In the genomic region with DNA sequence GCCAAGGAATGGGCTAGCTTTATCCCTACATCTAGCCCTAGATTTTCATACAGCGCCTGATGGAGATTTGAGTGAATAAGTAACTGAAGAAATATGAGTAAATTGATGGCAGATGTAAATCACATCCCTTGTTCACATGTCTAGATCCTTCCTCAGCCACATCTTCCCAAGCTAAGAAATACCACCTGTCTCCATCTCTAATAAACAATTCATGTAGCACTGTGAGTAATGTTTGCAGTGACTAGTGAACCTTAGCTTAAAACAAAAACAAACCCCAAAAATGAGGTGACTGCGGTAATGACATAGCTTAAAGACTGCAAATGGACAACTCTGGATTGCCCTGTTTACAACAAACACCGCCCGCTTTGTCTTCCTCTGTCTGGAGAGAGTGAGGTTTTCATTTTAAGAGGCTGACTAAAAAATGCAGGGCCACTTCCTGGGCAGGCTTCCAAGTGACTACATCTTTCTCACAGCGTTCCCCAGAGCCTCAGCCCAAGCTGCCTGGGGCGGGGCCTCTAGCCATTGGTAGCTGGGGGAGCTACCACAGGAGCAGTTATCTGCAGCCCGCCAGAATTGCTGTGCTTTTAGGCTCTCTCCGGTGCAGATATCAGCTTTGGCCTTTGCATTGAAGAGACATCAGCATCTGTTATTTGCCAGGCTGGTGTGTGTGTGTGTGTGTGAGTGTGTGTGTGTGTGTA, we compare ENCODE assay signal across 8 mouse cellular contexts. TPM values are rescaled to one million over a fixed set of nuclear protein-coding genes. Genes with fewer than 3 reads are reported as not detected.
A peak's percentile ranks its signal among the peaks of the same experiment; 100 is the strongest.
DNase-seq lines count a peak whose midpoint lies in the region; ATAC-seq and TF ChIP-seq lines count a peak whose summit lies in the region.

No protein-coding gene starts in this region.

- H3K79me2 ChIP-seq in myocyte (ENCODE audit: control insufficient read depth, insufficient read depth), result no peaks in the 10 kb centered on the region

- no peak for TF ChIP-seq EP300 in stomach, postnatal 0 days (optimal IDR thresholded peaks at IDR 0.05)

- no peak overlapping the region for H3K9ac ChIP-seq in intestine, embryonic 15.5 days
- H3K9ac ChIP-seq in stomach, postnatal 0 days (ENCODE audit: low read length), result no peak overlapping the region

- H3K27ac ChIP-seq in embryonic facial prominence, embryonic 10.5 days (replicated peaks), result no peak overlapping the region
- no peak overlapping the region for H3K27ac ChIP-seq in intestine, embryonic 15.5 days
- no peak overlapping the region for H3K27ac ChIP-seq in stomach, postnatal 0 days (replicated peaks)

- H3K27me3 ChIP-seq in embryonic facial prominence, embryonic 10.5 days (replicated peaks; ENCODE audit: low read depth, poor library complexity, severe bottlenecking), result peaks cover 17% of the 10 kb centered on the region; the same call in 1 of the 2 replicates
- H3K27me3 ChIP-seq in intestine, embryonic 15.5 days (replicated peaks), result no peaks in the 10 kb centered on the region
- no peaks in the 10 kb centered on the region for H3K27me3 ChIP-seq in myocyte (ENCODE audit: control insufficient read depth, insufficient read depth, insufficient read length)
- H3K27me3 ChIP-seq in stomach, postnatal 0 days (ENCODE audit: control insufficient read depth, insufficient read depth, low read length), result no peaks in the 10 kb centered on the region

- no peak overlapping the region for H3ac ChIP-seq in myocyte (ENCODE audit: control insufficient read depth, insufficient read length)

- TF ChIP-seq CTCF in stomach, postnatal 0 days (IDR thresholded peaks at IDR 0.05; ENCODE audit: low read depth), result no peak

- TF ChIP-seq POLR2A in myocyte (IDR thresholded peaks at IDR 0.05; ENCODE audit: insufficient read length, low read depth), result no peak

- DNase-seq in 416B (ENCODE audit: low read depth) (peak; percentile 84), liver (peak; percentile 89)
- DNase-seq in adrenal gland, adult 18-20 months (ENCODE audit: low spot score in 2 of 2), result peak; percentile 26 to 35
- DNase-seq in embryonic facial prominence, embryonic 10.5 days (ENCODE audit: low spot score), result peak; percentile 19
- peak; percentile 27 to 66 for DNase-seq in gastrocnemius, postnatal 4 days (ENCODE audit: low spot score in 2 of 2)
- DNase-seq in stomach, postnatal 0 days (ENCODE audit: low spot score), result peak; percentile 53

- H3K4me3 ChIP-seq in embryonic facial prominence, embryonic 10.5 days, result no peak overlapping the region
- H3K4me3 ChIP-seq in intestine, embryonic 15.5 days (replicated peaks), result no peak overlapping the region
- H3K4me3 ChIP-seq in myocyte, result no peak overlapping the region
- H3K4me3 ChIP-seq in stomach, postnatal 0 days (ENCODE audit: low read depth, low read length), result no peak overlapping the region

- whole genome bisulfite sequencing in embryonic facial prominence, embryonic 10.5 days, result 58% methylated on average over 8 of the region's 8 CpGs
- WGBS in intestine, embryonic 15.5 days, result 45% methylated on average over 8 of the region's 8 CpGs
- WGBS in stomach, postnatal 0 days, result 29% methylated on average over 8 of the region's 8 CpGs

- H3K36me3 ChIP-seq in embryonic facial prominence, embryonic 10.5 days (replicated peaks), result no peaks in the 10 kb centered on the region
- H3K36me3 ChIP-seq in intestine, embryonic 15.5 days, result no peaks in the 10 kb centered on the region
- H3K36me3 ChIP-seq in myocyte (ENCODE audit: control insufficient read depth, insufficient read depth), result no peaks in the 10 kb centered on the region
- no peaks in the 10 kb centered on the region for H3K36me3 ChIP-seq in stomach, postnatal 0 days (ENCODE audit: control insufficient read depth, insufficient read depth, low read length)

- no peak overlapping the region for H3K4me2 ChIP-seq in intestine, embryonic 15.5 days (replicated peaks)
- peak overlapping the region; percentile 67 for H3K4me2 ChIP-seq in myocyte (ENCODE audit: low read depth)
- no peak overlapping the region for H3K4me2 ChIP-seq in stomach, postnatal 0 days (replicated peaks; ENCODE audit: low read depth)

- H3K9me3 ChIP-seq in embryonic facial prominence, embryonic 10.5 days, result no peaks in the 10 kb centered on the region
- no peaks in the 10 kb centered on the region for H3K9me3 ChIP-seq in intestine, embryonic 15.5 days
- H3K9me3 ChIP-seq in stomach, postnatal 0 days (ENCODE audit: control insufficient read depth, low read length), result no peaks in the 10 kb centered on the region

- ATAC-seq in intestine, embryonic 15.5 days, result peak; percentile 65; the same call in 1 of the 2 replicates
- peak; percentile 59; the same call in 1 of the 2 replicates for ATAC-seq in stomach, postnatal 0 days (ENCODE audit: low FRiP score, low TSS enrichment)

- H3K4me1 ChIP-seq in embryonic facial prominence, embryonic 10.5 days, result peaks cover 4% of the 10 kb centered on the region; the same call in 1 of the 2 replicates
- no peaks in the 10 kb centered on the region for H3K4me1 ChIP-seq in intestine, embryonic 15.5 days (replicated peaks)
- H3K4me1 ChIP-seq in stomach, postnatal 0 days (replicated peaks; ENCODE audit: control insufficient read depth, insufficient read depth), result no peaks in the 10 kb centered on the region

TF ChIP-seq in myocyte, 11 proteins besides CTCF, POLR2A, EP300 and RAD21:
- TF ChIP-seq E2F4 (IDR thresholded peaks at IDR 0.05; ENCODE audit: insufficient read depth) (no peak), CEBPB (IDR thresholded peaks at IDR 0.05; ENCODE audit: insufficient read depth, poor library complexity, severe bottlenecking) (no peak), TCF12 (IDR thresholded peaks at IDR 0.05; ENCODE audit: insufficient read depth, poor library complexity, severe bottlenecking) (no peak)
TF ChIP-seq in myocyte: peak in this region for 0.

RNA-seq across cellular contexts. Expression of gene Pcyt1b, which starts 46.0 kb away (rescaled TPM):
- 1 to 10 TPM in 1 of 2 experiments, under 1 TPM in 1; 0.48 to 1.5 TPM for total RNA-seq in adrenal gland, adult 18-20 months (2021)
- polyA plus RNA-seq in embryonic facial prominence, embryonic 10.5 days (2016; fragmentation: Nextera tagmentation; extraction: Ambion mirVana), result 4.3 and 6.3 TPM in 2 replicates
- 1 to 10 TPM; 1.7 to 1.8 TPM for total RNA-seq in gastrocnemius, postnatal 4 days (2021)
- polyA plus RNA-seq in intestine, embryonic 15.5 days (2015; fragmentation: Nextera tagmentation; extraction: Ambion mirVana), result 1.7 TPM in 2 replicates
- 1.9 TPM for polyA plus RNA-seq in myocyte (2012; fragmentation: generic; extraction: Trizol)
- polyA plus RNA-seq in stomach, postnatal 0 days (2015; fragmentation: Nextera tagmentation; extraction: Ambion mirVana), result 1.1 and 1.5 TPM in 2 replicates

Comparison
In these comparisons a context has a peak if more than half of its experiments do, and no peak if none do; other contexts are left out.
1. DNase-seq: peak in every context shown above with its lines; median percentile 89 in liver; 84 in 416B; 53 in stomach, postnatal 0 days; 46 in gastrocnemius, postnatal 4 days; 30 in adrenal gland, adult 18-20 months; 19 in embryonic facial prominence, embryonic 10.5 days.